Mouse (Mus musculus) cortical plate, adult 2 months (tissue): Measurements from ENCODE around the gene Nkiras1.

Experiments
- CTCF ChIP-seq: fragments of 200-500 bp; IDR thresholded peaks from 2 replicates; pipeline ENCODE4 v1.5.1; 2011; ENCODE audit warnings: mild to moderate bottlenecking, control low read depth, low read length; ENCODE audit not compliant: insufficient read depth; ENCODE audit errors: extremely low read depth
- POLR2A ChIP-seq: fragments of 200-500 bp; IDR thresholded peaks from 2 replicates; pipeline ENCODE4 v1.6.1; 2011; ENCODE audit warnings: mild to moderate bottlenecking, low read length, control low read depth; ENCODE audit not compliant: insufficient read depth; ENCODE audit errors: extremely low read depth

- TF ChIP-seq CTCF (no peak), POLR2A (no peak)
Measured at GRCm38 (mm10) chr14:18298874-18299273, 27.9 kb downstream of the Nkiras1 start.
